2 mouse cellular contexts compared by ENCODE assay signal in the genomic region with DNA sequence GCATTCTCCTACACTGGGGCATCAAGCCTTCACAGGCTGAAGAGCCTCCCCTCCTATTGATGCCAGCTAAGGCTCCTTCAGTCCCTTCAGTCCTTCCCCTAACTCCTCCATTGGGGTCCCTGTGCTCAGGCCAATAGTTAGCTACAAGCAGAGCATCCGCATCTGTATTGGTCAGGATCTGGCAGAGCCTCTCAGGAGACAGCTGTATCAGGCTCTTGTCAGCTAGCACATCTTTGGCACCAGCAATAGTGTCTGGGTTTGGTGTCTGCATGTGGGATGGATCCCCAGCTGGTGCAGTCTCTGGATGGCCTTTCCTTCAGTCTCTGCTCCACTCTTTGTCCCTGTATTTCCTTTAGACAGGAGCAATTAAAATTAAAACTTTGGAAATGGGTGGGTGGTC. TPM values are rescaled to one million over a fixed set of nuclear protein-coding genes. Genes with fewer than 3 reads are reported as not detected.
DNase-seq lines count a peak whose midpoint lies in the region; ATAC-seq and TF ChIP-seq lines count a peak whose summit lies in the region.
"Not testable (repeated sequence)": the region's sequence is repeated elsewhere in the genome, so short reads cannot be mapped to it uniquely, and the experiment has no call there.

No protein-coding gene starts in this region.

- H3K9me3 ChIP-seq in lung, embryonic 14.5 days (ENCODE audit: low read depth, low read length): not testable (repeated sequence)

- not testable (repeated sequence) for H3K27ac ChIP-seq in lung, embryonic 14.5 days (ENCODE audit: low read depth)

- H3K4me2 ChIP-seq in lung, embryonic 14.5 days: not testable (repeated sequence)

- H3K4me1 ChIP-seq in lung, embryonic 14.5 days (ENCODE audit: insufficient read depth): not testable (repeated sequence)

- H3K36me3 ChIP-seq in lung, embryonic 14.5 days (ENCODE audit: insufficient read depth): not testable (repeated sequence)

- 53% methylated on average over 1 of the region's 1 CpGs for WGBS in lung, embryonic 14.5 days

- not testable (repeated sequence) for H3K4me3 ChIP-seq in lung, embryonic 14.5 days (ENCODE audit: low read depth, low read length)

- TF ChIP-seq CTCF in lung, embryonic 14.5 days (IDR thresholded peaks at IDR 0.05; ENCODE audit: low read depth): not testable (repeated sequence)

- not testable (repeated sequence) for H3K27me3 ChIP-seq in lung, embryonic 14.5 days (ENCODE audit: insufficient read depth, low read length)

- peak; percentile 52 for DNase-seq in lung, embryonic 14.5 days
- DNase-seq in lung, postnatal 10 days: peak; percentile 39

- ATAC-seq in lung, embryonic 14.5 days (ENCODE audit: insufficient read depth): not testable (repeated sequence)

- H3K9ac ChIP-seq in lung, embryonic 14.5 days: not testable (repeated sequence)

RNA-seq across cellular contexts. Expression of gene Jak1, which starts 3.4 kb away (rescaled TPM):
- 85.0 and 85.5 TPM in 2 replicates for polyA plus RNA-seq in lung, embryonic 14.5 days (2014; fragmentation: Nextera tagmentation; extraction: Ambion mirVana)
